Mouse (Mus musculus): ENCODE data around the gene Lif.

DNA sequence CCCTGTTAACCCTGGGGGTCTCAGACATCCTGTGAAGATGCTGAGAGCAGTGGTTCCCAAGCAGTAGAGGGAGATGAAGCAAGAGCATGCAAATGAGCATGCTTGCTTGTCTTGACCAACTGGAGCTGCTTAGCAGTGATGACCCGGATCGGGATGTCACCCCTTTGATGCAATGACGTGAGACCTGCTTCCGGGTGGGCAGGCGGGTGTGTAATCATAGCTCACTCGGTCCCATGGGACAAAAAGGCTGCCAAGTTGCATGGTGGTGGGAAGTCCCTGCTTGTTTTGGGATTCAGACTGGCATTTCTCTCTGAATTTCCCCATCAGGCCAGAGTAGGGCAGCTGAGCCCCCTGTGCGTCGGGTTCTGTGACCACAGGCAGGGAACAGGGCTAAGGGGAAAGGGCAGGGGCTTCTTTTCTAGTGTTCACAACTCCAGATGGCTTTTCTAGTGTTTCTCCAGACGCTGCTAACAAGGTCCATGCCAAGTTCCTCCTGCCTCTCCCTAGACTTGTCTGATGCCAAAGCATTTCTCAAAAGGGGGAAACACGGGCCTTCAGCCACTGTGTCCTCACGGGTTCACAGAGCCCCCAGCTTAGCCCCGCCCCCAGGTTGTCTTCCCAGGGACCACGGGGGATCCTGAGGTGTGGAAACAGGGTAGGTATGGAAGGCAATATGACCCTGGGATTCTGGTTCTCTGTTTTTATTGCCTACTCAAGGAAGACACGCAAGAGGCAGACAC is 42.5 kb downstream of the Lif start:
- TF ChIP-seq CTCF (IDR thresholded peaks at IDR 0.05; ENCODE audit: insufficient read depth, low read length) (no peak), POLR2A (IDR thresholded peaks at IDR 0.05; ENCODE audit: borderline replicate concordance, extremely low read depth, low read depth, low read length) (no peak)
